Mouse (Mus musculus) heart, embryonic 14.5 days (tissue): ENCODE data around the gene Llgl1. TPM values are rescaled to one million over a fixed set of nuclear protein-coding genes. Genes with fewer than 3 reads are reported as not detected.

Experiments
- ATAC-seq: fragments of 200-750 bp; cut with Nextera tagmentation; 2 replicates; pipeline ENCODE4 v1.8.0; 2017; ENCODE audit warnings: low read depth, moderate TSS enrichment; ENCODE audit not compliant: insufficient number of reproducible peaks, insufficient read depth, low FRiP score
- H3K27ac ChIP-seq, 2 experiments: fragments of 200-500 bp in 1 of 2; fragments of 300-500 bp in 1 of 2; sonication (generic) in 1 of 2; replicated peaks in 1 of 2; 2 replicates each; pipeline ENCODE4 v1.5.1; 2012 to 2014; ENCODE audit warnings: low read depth in 2 of 2, low read length in 2 of 2, control low read depth in 1 of 2, mild to moderate bottlenecking in 1 of 2, mixed read lengths in 1 of 2; ENCODE audit not compliant: control insufficient read depth in 1 of 2, insufficient read depth in 1 of 2
- H3K27me3 ChIP-seq: fragments of 300-500 bp; sonication (generic); 2 replicates; pipeline ENCODE4 v1.6.1; 2014; ENCODE audit warnings: mild to moderate bottlenecking, low read length, control low read depth; ENCODE audit not compliant: control insufficient read depth, insufficient read depth
- H3K36me3 ChIP-seq: fragments of 300-500 bp; sonication (generic); 2 replicates; pipeline ENCODE4 v1.6.1; 2014; ENCODE audit warnings: mild to moderate bottlenecking, control low read depth, low read length, mixed read lengths; ENCODE audit not compliant: control insufficient read depth, insufficient read depth
- H3K4me1 ChIP-seq, 2 experiments: fragments of 200-500 bp in 1 of 2; fragments of 300-500 bp in 1 of 2; sonication (generic) in 1 of 2; 2 replicates each; pipeline ENCODE4 v1.6.1; 2012 to 2014; ENCODE audit warnings: low read length in 2 of 2, control low read depth in 1 of 2, mixed read lengths in 1 of 2; ENCODE audit not compliant: control insufficient read depth in 2 of 2, insufficient read depth in 2 of 2
- H3K4me2 ChIP-seq: fragments of 300-500 bp; sonication (generic); 2 replicates; pipeline ENCODE4 v1.6.1; 2014; ENCODE audit warnings: mild to moderate bottlenecking, low read length
- H3K4me3 ChIP-seq, 2 experiments: fragments of 200-500 bp in 1 of 2; fragments of 300-500 bp in 1 of 2; sonication (generic) in 1 of 2; 2 replicates each; pipeline ENCODE4 v1.5.1; 2012 to 2014; ENCODE audit warnings: low read length in 2 of 2, mild to moderate bottlenecking in 2 of 2, control low read depth in 1 of 2, low read depth in 1 of 2, moderate library complexity in 1 of 2; ENCODE audit not compliant: control insufficient read depth in 1 of 2, insufficient read depth in 1 of 2
- H3K9ac ChIP-seq: fragments of 300-500 bp; sonication (generic); 2 replicates; pipeline ENCODE4 v1.6.1; 2014; ENCODE audit warnings: mild to moderate bottlenecking, low read length
- H3K9me3 ChIP-seq: fragments of 300-500 bp; sonication (generic); 2 replicates; pipeline ENCODE4 v1.6.1; 2016; ENCODE audit warnings: low read length, control low read depth; ENCODE audit not compliant: control insufficient read depth
- whole genome bisulfite sequencing: fragments of 180-500 bp; shearing (Covaris S2); extraction: QIAGEN DNeasy Blood & Tissue Kit; methylation state at CpG from one replicate; pipeline ENCODE4 v1.1.7; 2014; 5-methylcytosine and 5-hydroxymethylcytosine counted together
- polyA plus RNA-seq: library from polyadenylated mRNA; unstranded; fragments of >200 nt; fragmentation: Nextera tagmentation; extraction: Ambion mirVana; gene quantifications from 2 replicates; pipeline ENCODE4 v1.2.1, GENCODE M21; 2014

Gene Llgl1
- 32.5 and 34.0 TPM in 2 replicates for polyA plus RNA-seq

GRCm38 (mm10) chr11:60699524-60700075, at the start of gene Llgl1:
Llgl1 (plus strand) TSS chr11:60699723.
- ATAC-seq, result peak; percentile 81
- H3K4me2 ChIP-seq, result peak within 1 kb of the TSS; percentile 82
- under 1% methylated on average over 60 of the region's 73 CpGs for WGBS

GRCm38 (mm10) chr11:60696165-60696564, 3.4 kb upstream of the Llgl1 start:
- 61% methylated on average over 1 of the region's 1 CpGs for WGBS
- no peak overlapping the region for H3K27ac ChIP-seq
- no peak overlapping the region for H3K4me2 ChIP-seq
- no peaks in the 10 kb centered on the region for H3K36me3 ChIP-seq
- H3K27me3 ChIP-seq, result no peaks in the 10 kb centered on the region
- no peak overlapping the region for H3K4me3 ChIP-seq
- no peak for ATAC-seq
- H3K4me1 ChIP-seq, result peaks cover 13 to 16% of the 10 kb centered on the region in 2 experiments
- no peak overlapping the region for H3K9ac ChIP-seq
- H3K9me3 ChIP-seq, result no peaks in the 10 kb centered on the region

More at GRCm38 (mm10) chr11:60699524-60700075, at the start of gene Llgl1:
- peak within 1 kb of the TSS; percentile 86 to 89 for H3K27ac ChIP-seq
- H3K9ac ChIP-seq, result peak within 1 kb of the TSS; percentile 94
- H3K9me3 ChIP-seq, result no peaks in the 10 kb centered on the region
- H3K4me3 ChIP-seq, result peak within 1 kb of the TSS; percentile 87 to 95
- H3K4me1 ChIP-seq, result peaks cover 15 to 21% of the 10 kb centered on the region in 2 experiments
- peaks cover 18% of the 10 kb centered on the region for H3K36me3 ChIP-seq
- no peaks in the 10 kb centered on the region for H3K27me3 ChIP-seq

GRCm38 (mm10) chr11:60697561-60697960, 2.0 kb upstream of the Llgl1 start:
- H3K4me3 ChIP-seq, result no peak overlapping the region
- H3K9me3 ChIP-seq, result no peaks in the 10 kb centered on the region
- 0 out of 2 replicates have a peak, but pooled peaks cover 4% of the 10 kb centered on the region for H3K36me3 ChIP-seq
- H3K27ac ChIP-seq, result no peak overlapping the region
- H3K27me3 ChIP-seq, result no peaks in the 10 kb centered on the region
- H3K4me2 ChIP-seq, result no peak overlapping the region
- WGBS, result 72% methylated on average over 2 of the region's 2 CpGs
- ATAC-seq, result no peak
- peaks cover 13 to 21% of the 10 kb centered on the region in 2 experiments for H3K4me1 ChIP-seq
- no peak overlapping the region for H3K9ac ChIP-seq

GRCm38 (mm10) chr11:60698806-60699523, 558 bp upstream of the Llgl1 start:
- WGBS, result 4% methylated on average over 22 of the region's 22 CpGs
- Histone ChIP-seq H3K36me3 (peaks cover 12% of the 10 kb centered on the region; the same call in 1 of the 2 replicates), H3K4me3 (peak overlapping the region; percentile 87 to 95), H3K27ac (peak overlapping the region; percentile 86 to 89), H3K9ac (peak overlapping the region; percentile 94), H3K4me2 (peak overlapping the region; percentile 82), H3K9me3 (no peaks in the 10 kb centered on the region), H3K27me3 (no peaks in the 10 kb centered on the region), H3K4me1 (peaks cover 15 to 21% of the 10 kb centered on the region in 2 experiments)
- peak; percentile 27 for ATAC-seq

- Histone ChIP-seq H3K4me1 (peaks cover 15 to 21% of the 10 kb centered on the region in 2 experiments), H3K27ac (peak overlapping the region in 1 of 2 experiments; percentile 89; a peak in 2 of 4 replicates), H3K4me3 (peak overlapping the region; percentile 87 to 95), H3K4me2 (peak overlapping the region; percentile 82), H3K27me3 (no peaks in the 10 kb centered on the region), H3K9ac (peak overlapping the region; percentile 94), H3K36me3 (peaks cover 28% of the 10 kb centered on the region), H3K9me3 (no peaks in the 10 kb centered on the region)
- no peak for ATAC-seq
- 27% methylated on average over 12 of the region's 12 CpGs for WGBS
Observed at GRCm38 (mm10) chr11:60700320-60701185, 1.0 kb downstream of the Llgl1 start.

GRCm38 (mm10) chr11:60701611-60702010, 2.1 kb downstream of the Llgl1 start:
- Histone ChIP-seq H3K4me3 (no peak overlapping the region), H3K27me3 (no peaks in the 10 kb centered on the region), H3K4me1 (peaks cover 15 to 21% of the 10 kb centered on the region in 2 experiments), H3K36me3 (peaks cover 38% of the 10 kb centered on the region), H3K27ac (no peak overlapping the region), H3K4me2 (no peak overlapping the region), H3K9ac (no peak overlapping the region), H3K9me3 (no peaks in the 10 kb centered on the region)
- 67% methylated on average over 3 of the region's 4 CpGs for WGBS
- ATAC-seq, result no peak

- 48% methylated on average over 4 of the region's 4 CpGs for WGBS
- Histone ChIP-seq H3K4me3 (no peak overlapping the region), H3K9ac (no peak overlapping the region), H3K4me2 (no peak overlapping the region), H3K4me1 (peaks cover 15 to 26% of the 10 kb centered on the region in 2 experiments), H3K9me3 (no peaks in the 10 kb centered on the region), H3K27ac (no peak overlapping the region), H3K27me3 (no peaks in the 10 kb centered on the region), H3K36me3 (peaks cover 53% of the 10 kb centered on the region)
- no peak for ATAC-seq
Observed at GRCm38 (mm10) chr11:60703131-60703530, 3.6 kb downstream of the Llgl1 start.
